Mouse (Mus musculus) adrenal gland, postnatal 10 days (tissue): ENCODE results near the gene Mical1. TPM values are rescaled to one million over a fixed set of nuclear protein-coding genes. Genes with fewer than 3 reads are reported as not detected.

Source experiments
- DNase-seq: peaks from one replicate; pipeline ENCODE4 v3.0.0; 2021; ENCODE audit warnings: mixed read lengths
- long read RNA-seq, 2 experiments: library from polyadenylated mRNA; stranded (forward); transcript quantifications; one replicate each; pipeline ENCODE4 v2.0.0; 2021
- total RNA-seq, 2 experiments: library from RNA; stranded (reverse); gene quantifications; 2 replicates each; pipeline ENCODE4 v1.2.3; 2021

Mical1 gene
- 10 to 100 TPM; 15.2 to 19.0 TPM for total RNA-seq
- long read RNA-seq, experiment 1, partial matches to known transcripts = 7 of 14 reads
- long read RNA-seq, experiment 1, other reads (novel, unspliced or antisense) = 5 of 14 reads
- long read RNA-seq, experiment 2, partial matches to known transcripts = 1 of 7 reads
- long read RNA-seq, experiment 2, other reads (novel, unspliced or antisense) = 4 of 7 reads

DNA sequence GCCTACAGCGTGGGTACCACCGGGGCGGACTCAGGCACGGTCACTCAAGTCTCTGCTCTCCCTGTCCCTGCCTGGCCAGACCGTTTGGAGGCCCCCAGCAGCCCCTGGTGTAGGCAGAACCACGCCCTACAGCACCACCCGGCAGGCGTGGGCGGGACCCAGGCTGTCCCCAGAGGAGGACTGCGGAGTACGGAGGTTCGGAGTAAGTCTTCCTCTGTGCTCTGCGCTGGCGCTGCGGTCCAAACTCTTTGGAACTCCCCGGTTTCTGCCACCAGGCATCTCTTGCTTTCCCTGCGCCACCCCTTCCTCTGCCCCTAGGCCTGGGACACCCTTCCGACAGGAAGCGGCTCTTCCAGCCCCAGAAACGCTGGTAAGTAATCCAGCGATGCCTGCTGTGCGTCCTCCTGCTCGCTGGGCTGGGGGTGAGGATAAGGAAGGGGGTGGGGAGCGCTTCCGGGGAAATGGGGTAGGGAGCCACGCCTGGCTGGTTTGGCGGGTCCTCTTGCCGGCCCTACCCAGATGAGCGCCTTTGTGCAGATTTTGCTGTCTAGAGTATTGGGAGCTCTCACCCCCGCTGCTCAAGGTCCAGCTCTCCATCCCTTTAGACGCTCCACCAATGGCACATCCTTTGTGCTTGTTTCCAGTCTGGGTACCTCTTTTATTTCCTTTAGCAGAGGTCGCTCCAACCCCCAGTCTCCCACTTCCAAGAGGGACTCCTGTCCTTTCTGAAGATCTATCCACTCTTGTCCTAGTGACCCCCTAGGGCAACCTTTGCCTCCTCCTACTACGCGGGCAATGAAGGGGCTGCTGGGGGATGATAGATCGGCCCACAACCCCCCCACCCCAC lies at the start of gene Mical1:
Gene Mical1, plus strand, starts transcription at position 144 of the 847 bp plus-strand sequence.
- peak; percentile 62 for DNase-seq

DNA sequence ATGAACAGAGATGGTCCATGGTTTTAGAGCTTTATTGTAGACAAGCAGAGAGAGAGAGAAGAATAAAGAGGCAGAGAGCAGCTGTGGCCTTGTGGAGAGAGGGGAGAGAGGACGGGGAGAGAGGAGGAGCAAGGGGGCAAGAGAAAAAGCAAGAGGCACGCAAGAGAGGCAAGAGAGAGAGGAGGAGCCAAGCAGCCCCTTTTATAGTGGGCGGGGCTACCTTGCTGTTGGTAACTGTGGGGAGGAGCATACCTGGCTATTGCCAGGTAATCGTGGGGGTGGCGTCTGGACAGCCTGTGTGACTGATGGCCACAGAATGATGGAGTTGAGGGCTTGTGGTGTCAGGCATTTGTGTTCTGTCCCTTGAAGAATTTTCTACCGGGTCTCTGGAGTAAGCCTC lies 49.7 kb upstream of the Mical1 start:
- DNase-seq = no peak

DNA sequence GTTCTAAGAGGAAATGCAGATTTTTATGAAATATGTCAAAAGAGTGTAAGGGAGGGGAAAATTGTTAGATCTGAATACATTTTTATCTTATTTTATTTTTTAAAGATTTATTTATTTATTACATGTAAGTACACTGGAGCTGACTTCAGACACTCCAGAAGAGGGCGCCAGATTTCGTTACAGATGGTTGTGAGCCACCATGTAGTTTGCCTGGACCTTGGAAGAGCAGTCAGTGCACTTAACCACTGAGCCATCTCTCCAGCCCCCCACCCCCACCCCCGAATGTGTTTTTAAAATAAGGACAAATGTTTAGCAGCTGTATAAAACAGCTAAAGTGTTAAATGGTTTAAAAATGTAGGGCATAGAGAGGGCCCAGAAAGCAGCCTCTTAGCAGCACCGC lies 41.5 kb upstream of the Mical1 start:
- peak; percentile 70 for DNase-seq

DNA sequence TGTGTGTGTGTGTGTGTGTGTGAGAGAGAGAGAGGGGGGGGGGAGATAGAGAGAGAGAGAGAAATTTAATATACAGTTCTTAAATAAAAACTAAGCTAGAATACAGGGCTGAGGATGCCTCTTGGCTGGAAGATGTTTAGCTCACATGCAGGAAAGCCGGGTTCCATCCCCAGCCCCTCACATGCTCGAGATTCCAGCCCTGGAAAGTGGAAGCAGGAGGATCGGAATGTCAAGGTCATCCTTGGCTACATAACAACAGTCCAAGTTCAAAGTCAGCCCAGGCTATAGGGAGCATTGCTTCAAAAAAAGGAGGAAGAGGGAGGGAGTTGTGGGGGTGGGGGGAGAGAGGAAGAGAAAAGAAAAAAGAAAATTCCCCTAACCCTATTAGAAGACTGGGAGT lies 41.0 kb upstream of the Mical1 start:
- no peak for DNase-seq

DNA sequence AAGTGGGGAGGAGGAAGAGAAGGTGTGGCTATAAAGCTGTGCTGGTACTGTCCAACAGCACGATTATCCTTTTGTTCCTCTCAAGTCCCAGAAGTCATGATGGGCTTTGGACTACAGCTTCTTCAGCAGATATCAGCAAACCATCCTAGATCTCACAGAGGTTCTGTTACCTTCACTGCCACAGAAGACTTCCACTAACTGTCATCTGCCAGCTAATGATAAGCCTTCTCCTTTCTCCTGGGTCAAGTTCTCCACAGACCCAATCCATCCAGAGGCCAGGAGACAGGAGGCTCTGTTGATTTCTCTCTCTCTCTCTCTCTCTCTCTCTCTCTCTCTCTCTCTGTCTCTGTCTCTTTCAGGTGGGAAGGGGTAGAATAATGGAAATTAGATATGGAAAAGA lies 27.9 kb upstream of the Mical1 start:
- no peak for DNase-seq

DNA sequence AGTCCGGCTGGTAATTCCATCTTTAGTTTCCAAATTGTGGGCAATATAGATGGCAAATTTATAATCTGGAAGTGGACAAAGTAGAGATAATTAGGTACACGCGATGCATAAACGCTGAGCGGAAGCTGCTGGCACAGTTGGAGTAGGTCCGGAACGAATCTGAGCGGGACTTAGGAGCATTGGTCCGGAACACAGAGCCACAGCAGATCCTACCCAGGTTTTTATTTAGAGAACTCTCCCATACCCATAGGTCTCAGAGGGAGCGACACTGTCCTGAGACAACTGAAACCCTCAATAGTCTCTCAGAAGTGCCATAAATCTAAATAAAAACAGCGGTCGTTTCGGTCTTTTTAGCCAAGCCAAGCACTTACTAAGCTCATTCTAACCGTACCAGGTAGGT lies 26.4 kb upstream of the Mical1 start:
- DNase-seq = peak; percentile 35

DNA sequence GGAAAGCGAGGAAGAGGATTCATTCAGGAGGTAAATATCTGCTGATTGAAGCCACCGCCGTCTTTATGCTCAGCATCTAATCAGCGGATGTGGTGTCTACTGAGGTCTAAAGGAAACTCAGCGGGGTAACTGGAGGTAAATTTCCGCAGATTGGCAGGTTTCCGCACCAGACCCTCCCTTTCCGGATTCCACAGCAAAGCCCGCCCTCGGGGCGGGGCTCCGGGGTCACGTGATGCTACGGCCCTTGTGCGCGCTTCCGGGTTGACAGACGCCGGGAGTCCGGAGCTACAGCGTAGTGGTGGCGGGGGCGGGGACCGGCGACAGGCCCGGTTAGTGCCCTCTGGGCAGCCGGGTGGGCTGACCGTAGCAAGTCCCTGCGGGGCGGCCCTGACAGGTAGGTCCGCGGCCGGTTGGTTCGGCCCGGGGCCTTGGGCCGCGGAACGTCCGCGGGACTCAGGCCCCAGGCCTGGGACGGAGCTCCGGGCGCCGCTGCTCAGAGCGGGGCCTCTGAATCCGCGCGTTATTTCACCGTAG lies 25.9 kb upstream of the Mical1 start, which contains the start of gene Zbtb24:
Gene Zbtb24, plus strand, starts transcription at position 247 of the 534 bp plus-strand sequence.
- peak; percentile 97 for DNase-seq

DNA sequence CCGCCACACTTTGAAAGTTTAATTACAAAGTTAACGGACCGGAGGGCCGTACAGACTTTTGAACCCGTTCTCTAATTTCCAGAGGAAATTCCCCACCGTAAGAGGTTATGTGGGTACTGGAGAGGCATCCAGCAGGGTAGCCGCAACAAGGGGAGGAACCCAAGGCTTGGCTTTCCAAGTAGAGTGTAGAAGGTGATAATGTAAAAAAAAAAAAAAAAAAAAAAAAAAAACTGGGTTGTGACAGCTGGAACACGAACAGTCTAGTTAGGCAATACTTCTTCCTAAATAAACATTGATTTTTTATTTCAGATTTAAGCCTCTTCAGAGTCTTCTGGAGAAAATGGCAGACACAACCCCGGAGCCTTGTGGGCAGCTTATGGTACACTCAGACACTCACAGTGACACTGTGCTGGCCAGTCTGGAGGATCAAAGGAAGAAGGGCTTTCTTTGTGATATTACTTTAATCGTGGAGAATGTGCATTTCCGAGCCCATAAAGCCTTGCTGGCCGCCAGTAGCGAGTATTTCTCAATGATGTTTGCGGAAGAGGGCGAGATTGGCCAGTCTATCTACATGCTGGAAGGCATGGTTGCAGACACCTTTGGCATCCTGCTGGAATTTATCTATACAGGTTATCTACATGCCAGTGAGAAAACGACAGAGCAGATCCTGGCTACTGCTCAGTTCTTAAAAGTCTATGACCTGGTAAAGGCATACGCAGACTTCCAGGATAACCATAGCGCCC lies 25.2 kb upstream of the Mical1 start:
- DNase-seq = no peak

DNA sequence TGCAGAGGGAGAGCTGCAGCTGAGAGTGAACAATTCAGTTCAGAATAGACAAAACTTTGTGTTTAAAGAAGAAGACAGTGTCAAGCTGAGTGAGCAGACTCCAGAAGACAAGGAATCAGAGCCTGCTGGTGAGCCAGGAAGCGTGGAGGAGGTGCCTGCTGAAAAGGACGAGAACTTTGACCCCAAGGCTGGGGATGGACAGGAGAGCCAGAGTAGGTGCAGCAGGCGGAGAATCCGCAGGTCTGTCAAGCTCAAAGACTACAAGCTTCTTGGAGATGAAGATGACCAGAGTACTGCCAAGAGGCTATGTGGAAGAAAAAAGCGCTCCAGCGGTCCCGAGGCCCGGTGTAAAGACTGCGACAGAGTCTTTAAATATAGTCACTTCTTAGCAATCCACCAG lies 24.5 kb upstream of the Mical1 start:
- DNase-seq = no peak

DNA sequence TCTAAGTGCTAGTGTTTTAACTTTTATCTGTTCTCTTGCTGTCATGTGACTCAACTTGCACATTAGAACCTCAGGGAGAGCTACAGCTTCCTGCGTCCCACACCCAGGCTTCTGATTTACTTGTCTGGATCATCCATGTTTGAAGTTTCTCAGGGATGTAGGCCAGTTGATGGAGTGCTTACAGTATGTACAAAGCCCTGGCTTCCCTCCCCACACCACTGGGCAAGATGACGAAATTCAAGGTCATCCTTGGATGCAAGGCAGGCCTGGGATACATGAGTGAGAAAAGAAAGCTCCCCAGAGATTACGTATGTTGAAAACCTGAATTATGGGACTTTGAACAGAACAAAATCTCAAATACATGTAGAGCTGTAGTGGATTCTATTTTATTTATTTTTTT lies 23.3 kb upstream of the Mical1 start:
- peak; percentile 20 for DNase-seq

DNA sequence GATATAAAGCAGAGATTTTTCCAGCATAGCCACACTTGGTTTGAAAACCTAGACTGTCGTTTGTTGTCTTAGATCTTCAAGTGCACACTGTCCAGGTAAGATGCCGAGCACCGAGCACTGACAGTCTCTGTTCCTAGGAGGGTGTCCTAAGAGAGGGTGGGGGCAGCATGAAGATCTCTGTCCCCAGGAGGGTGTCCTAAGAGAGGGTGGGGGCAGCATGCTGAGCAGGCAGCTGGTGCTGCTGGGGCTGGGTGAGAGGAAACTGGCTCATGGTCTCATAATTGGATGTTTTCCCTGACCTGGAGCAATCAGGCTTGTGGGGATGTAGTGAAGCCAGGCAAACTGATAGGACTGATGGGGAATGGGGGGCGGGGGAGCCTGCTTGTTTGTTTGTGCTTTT lies 16.1 kb upstream of the Mical1 start:
- no peak for DNase-seq

DNA sequence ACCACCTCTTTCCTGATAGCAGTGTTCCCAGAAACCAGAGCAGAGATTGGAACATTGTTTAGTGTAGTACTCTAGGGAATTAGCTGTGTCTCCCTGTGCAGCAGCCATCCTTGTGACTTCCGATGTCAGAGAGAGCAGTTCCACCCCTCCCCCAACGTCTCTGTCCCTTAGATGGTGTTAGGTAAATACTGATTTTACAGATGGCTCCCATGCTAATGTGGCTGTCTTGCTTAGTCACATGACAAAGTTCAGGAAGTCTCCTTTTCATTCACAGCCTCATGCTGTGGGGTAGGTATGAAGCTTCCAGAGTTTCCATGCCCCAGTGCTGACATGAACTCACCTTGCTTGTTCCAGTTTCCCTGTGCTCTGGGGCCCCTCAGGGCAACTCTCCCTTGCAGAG lies 15.6 kb upstream of the Mical1 start:
- no peak for DNase-seq

DNA sequence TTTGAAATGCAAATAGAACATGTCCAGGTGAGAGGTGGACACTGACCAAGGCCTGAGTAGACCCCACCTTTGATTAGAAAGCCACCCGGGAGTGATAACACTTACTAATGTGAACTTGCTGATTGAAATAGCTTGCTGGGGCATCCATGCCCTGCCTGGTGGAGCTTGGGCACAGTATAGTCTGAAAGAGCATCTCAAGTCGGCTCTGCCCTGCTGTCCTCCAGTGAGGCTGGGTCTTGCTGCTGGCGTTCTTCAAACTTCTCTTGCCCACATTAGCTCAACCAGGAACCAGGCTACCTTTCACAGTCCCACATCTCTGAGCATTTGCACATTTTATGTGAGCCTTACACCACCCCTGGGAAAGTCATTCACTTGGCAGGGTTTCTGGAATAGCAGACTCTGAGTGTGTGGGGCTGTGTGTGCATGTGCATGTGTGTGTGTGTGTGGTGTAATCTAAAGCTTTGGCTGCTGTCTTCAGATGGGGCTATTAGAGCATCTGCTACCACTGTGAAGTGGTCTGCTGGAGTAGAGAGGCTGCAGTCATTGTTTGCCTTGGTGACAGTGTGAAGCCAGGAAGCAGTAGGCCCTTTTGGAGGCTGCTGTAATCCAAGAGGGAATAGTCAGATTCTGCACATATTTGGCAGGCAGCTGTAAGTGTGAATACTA lies 14.9 kb upstream of the Mical1 start:
- DNase-seq = no peak

DNA sequence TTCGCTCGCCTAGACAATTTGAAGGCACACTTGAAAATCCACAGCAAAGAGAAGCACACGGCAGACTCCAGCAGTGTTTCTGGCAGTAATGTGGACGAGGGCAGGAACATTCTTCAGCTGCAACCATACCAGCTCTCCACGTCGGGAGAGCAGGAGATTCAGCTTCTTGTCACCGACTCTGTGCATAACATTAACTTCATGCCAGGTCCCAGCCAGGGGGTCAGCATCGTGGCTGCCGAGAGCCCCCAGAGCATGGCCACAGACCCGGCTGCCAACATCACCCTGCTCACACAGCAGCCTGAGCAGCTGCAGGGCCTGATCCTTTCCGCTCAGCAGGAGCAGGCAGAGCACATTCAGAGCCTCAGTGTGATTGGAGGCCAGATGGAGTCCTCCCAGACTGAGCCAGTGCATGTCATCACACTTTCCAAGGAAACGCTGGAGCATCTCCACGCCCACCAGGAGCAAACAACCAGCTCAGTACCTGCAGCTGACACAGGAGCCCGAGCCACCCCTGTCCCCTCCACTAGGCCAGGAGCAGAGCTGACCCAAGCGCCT lies 11.6 kb upstream of the Mical1 start:
- no peak for DNase-seq

DNA sequence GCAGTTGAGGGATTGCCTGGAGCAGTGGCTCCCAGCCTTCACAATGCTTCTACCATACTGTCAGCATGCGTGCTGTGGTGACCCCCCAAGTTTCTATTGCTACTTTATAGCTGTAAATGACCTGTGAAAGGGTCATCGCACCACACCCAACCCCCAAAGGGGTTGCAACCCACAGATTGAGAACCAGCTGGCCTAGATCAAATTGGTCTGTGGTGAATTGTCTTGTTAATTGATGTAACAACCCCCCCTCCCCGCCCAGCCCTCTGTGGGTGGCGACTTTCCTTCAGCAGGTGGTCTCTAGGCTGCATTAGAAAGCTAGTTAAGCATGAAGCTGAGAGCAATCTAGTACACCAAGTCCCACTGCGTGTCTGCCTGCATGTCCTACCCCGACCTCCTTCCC lies 8.8 kb upstream of the Mical1 start:
- DNase-seq = no peak

DNA sequence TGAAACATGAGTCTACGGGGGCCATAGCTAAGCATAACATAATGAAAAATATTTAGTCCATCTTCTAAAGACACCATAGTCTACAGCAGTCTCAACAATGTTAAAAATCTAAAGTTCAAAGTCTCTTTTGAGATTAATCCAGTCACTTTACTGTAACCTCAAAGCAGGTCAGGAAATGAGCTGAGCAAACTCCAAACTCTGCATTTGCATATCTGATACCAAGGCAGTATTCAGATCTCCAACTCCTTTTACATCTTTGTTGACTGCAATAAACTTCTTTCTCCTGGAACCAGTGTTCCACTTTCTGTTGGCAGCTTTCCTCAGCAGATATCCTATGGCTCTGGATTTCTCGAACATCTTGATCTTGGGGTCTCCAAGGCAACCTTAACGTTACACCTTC lies 5.4 kb upstream of the Mical1 start:
- no peak for DNase-seq

DNA sequence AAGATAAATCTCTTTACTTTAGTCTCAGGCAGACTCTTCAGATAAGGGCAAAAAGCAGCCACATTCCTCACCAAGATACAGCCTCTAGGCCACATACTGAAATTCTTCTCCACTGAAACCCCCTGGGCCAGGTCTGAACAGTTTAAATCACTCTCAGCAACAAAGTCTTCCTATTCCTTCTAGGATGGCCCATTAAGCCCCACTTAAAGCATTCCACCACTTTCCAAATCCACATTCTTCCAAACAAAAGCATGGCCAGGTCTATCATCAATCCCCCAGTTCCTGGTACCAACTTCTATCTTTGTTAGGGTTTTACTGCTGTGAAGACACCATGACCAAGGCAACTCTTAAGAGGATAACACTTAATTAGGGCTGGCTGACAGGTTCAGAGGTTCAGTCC lies 3.6 kb upstream of the Mical1 start:
- no peak for DNase-seq

DNA sequence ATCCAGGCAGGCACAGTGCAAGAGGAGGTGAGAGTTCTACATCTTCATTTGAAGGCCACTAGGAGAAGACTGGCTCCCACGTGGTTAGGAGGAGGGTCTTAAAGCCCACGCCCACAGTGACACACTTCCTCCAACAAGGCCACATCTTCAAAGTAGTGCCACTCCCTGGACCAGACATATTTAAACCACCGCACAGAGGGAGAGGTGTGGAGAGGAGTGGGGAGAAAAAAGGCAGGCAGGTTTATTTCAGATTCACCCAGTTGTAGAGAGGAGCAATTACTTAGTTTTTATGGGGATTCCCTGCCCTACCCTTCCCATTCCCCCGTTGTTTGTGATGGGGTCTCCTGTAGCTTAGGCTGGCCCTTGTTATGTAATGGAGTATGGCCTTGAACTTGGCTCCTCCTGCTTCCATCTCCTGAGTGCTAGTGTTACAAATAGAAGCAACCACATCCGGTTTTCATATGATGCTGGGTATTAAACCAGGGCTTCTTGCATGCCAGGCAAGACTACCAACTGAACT lies 3.1 kb upstream of the Mical1 start:
- DNase-seq = no peak

DNA sequence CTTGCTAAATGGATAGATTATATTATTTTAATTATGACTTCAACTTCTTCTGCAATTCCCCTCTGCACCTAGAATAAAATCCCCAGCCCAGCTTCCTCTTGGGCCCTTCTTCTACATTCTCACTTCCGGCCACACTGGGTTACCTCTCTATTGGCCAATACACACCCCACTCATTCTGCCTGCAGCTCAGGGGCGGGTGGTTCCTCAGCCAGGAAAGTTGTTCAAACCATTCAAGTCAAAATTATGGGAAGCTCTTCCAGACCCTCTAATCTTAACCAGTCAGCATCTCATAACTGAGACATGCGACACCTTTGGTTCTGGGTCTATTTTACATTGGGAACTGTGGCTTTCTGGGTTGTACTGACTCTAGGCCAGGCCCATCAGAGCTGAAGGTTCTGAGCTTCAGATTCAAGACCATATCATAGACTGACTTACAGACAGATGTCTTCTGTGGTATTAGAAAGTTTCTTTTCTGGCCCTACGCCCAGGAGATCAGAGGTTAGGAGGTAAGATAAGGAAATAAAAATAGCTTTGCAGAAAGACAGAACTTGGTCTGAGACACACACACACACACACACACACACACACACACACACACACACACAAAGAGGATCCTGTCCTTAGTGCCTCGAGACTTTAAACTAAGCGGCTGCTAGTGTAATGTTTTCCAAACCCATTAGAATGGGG lies 2.2 kb upstream of the Mical1 start:
- peak; percentile 69 for DNase-seq

DNA sequence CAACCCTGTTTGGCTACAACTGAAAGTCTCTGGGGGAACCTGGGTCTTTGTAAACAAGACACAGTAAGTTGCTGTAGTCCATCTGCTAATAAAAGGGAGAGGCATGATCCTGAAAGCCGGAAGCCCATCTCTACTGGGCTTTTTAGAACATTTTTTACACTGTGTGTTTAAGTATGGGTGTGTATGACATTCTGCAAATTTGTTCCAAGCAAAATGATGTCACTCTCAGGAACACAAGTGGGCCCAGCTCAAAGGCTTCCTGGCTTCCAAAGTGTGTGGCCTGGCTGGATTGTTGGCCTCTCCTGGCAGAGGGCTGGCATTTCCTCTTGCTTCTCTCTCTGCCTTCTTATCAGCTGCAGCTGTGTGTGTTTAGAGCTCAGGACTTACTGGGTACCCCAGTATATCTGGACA lies 1.1 kb upstream of the Mical1 start:
- no peak for DNase-seq

DNA sequence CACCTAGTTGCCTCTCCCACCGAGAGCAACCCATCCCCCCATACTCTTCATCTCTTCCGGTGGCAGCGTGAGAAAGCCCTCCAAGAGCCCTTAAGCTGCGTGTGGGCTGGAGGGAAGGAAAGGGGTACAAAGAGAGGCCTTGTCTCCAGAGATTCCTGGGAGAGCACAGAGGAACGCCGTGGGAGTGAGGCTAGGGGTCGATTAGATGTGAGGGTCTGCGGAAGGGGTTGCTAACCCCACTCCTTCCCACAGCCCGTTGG lies 834 bp downstream of the Mical1 start:
- DNase-seq = no peak
